Mouse (Mus musculus): Measurements from ENCODE around the gene Idh1.

DNA sequence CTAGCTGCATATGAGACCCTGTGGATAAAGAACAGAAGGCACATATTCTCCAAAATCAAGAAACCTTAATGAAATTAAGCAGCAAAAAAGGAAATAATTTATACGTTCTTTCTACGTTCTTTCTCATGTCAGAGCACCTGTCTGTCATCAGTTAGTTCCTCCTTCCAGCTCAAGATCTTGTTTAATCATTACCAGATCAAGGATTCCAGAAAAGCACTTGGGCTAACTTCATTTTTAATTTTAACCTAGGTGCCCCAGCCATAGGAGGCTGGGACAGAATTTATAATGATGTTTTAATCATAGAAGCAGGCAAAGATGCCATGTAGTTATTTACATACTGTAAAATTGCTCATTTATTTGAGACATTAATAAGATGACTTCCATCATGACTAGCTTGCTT is 41.5 kb downstream of the Idh1 start:
- TF ChIP-seq CTCF (IDR thresholded peaks at IDR 0.05; ENCODE audit: low read depth) (no peak), EP300 (IDR thresholded peaks at IDR 0.05; ENCODE audit: low read depth) (no peak)
